Mouse (Mus musculus) CH12.LX (cell line): ENCODE results near the gene Gm281. TPM values are rescaled to one million over a fixed set of nuclear protein-coding genes. Genes with fewer than 3 reads are reported as not detected.

Source experiments
- DNase-seq: peaks from one replicate; pipeline ENCODE4 v3.0.0-alpha.2; 2013; ENCODE audit errors: extremely low read depth
- H3K27ac ChIP-seq: 2 replicates; pipeline ENCODE4 v1.5.1; 2012; ENCODE audit warnings: low read depth, mild to moderate bottlenecking, control low read depth, moderate library complexity; ENCODE audit not compliant: insufficient read depth
- H3K27me3 ChIP-seq: replicated peaks from 2 replicates; pipeline ENCODE3; 2012; ENCODE audit warnings: inconsistent platforms
- H3K36me3 ChIP-seq, 2 experiments: replicated peaks in 1 of 2; 2 replicates each; pipeline versions ENCODE3 to v1.6.1; 2012; ENCODE audit warnings: inconsistent platforms in 1 of 2, low read length in 1 of 2, mild to moderate bottlenecking in 1 of 2, mixed read lengths in 1 of 2, moderate library complexity in 1 of 2; ENCODE audit not compliant: control insufficient read depth in 1 of 2, insufficient read depth in 1 of 2
- H3K4me1 ChIP-seq, 2 experiments: 2 replicates each; pipeline ENCODE4 v1.6.1; 2012; ENCODE audit warnings: inconsistent platforms in 1 of 2, moderate library complexity in 1 of 2; ENCODE audit not compliant: insufficient read depth in 2 of 2, control insufficient read depth in 1 of 2
- H3K4me2 ChIP-seq: 2 replicates; pipeline ENCODE4 v1.6.1; 2012; ENCODE audit warnings: low read depth, mild to moderate bottlenecking, control low read depth; ENCODE audit not compliant: poor library complexity, insufficient read depth, severe bottlenecking
- H3K4me3 ChIP-seq, 3 experiments: fragments of 150-350 bp in 1 of 3; sonication (generic) in 1 of 3; replicated peaks in 1 of 3; 2 replicates each; pipeline versions ENCODE3 to v1.5.1; 2011 to 2012; ENCODE audit warnings: low read depth in 2 of 3, low read length in 2 of 3, mild to moderate bottlenecking in 2 of 3, moderate library complexity in 2 of 3, control low read depth in 1 of 3, improper control_type of control experiment in 1 of 3, inconsistent platforms in 1 of 3, mixed read lengths in 1 of 3; ENCODE audit not compliant: poor library complexity in 1 of 3
- H3K79me2 ChIP-seq: replicated peaks from 2 replicates; pipeline ENCODE4 v1.6.1; 2012; ENCODE audit warnings: mild to moderate bottlenecking, moderate library complexity; ENCODE audit not compliant: control insufficient read depth, poor library complexity, insufficient read depth, severe bottlenecking; ENCODE audit errors: extremely low read depth
- H3K9ac ChIP-seq: 2 replicates; pipeline ENCODE4 v1.6.1; 2012; ENCODE audit warnings: low read depth, mild to moderate bottlenecking, control low read depth, moderate library complexity; ENCODE audit not compliant: insufficient read depth
- H3K9me3 ChIP-seq: replicated peaks from 2 replicates; pipeline ENCODE3; 2012; ENCODE audit warnings: low read length, inconsistent platforms, mixed read lengths
- BHLHE40 ChIP-seq: IDR thresholded peaks from 2 replicates; pipeline ENCODE4 v1.6.1; 2011; ENCODE audit warnings: mild to moderate bottlenecking, low read depth, low read length, improper control_type of control experiment
- CHD1 ChIP-seq: IDR thresholded peaks from 2 replicates; pipeline ENCODE4 v1.6.1; 2012; ENCODE audit warnings: low read depth, low read length, improper control_type of control experiment, inconsistent platforms
- CTCF ChIP-seq, 2 experiments: IDR thresholded peaks in 1 of 2; conservative IDR thresholded peaks in 1 of 2; 2 replicates each; pipeline ENCODE4 v1.5.1; 2011 to 2012; ENCODE audit warnings: low read depth in 2 of 2, low read length in 2 of 2, improper control_type of control experiment in 1 of 2, inconsistent platforms in 1 of 2, mild to moderate bottlenecking in 1 of 2, moderate library complexity in 1 of 2
- ELF1 ChIP-seq: IDR thresholded peaks from 2 replicates; pipeline ENCODE4 v1.6.1; 2014; ENCODE audit warnings: low read depth, mild to moderate bottlenecking, inconsistent platforms, low read length, improper control_type of control experiment
- EP300 ChIP-seq: IDR thresholded peaks from 2 replicates; pipeline ENCODE4 v1.6.1; 2011; ENCODE audit warnings: low read length, improper control_type of control experiment
- ETS1 ChIP-seq: conservative IDR thresholded peaks from 2 replicates; pipeline ENCODE4 v1.6.1; 2012; ENCODE audit warnings: low read depth, mild to moderate bottlenecking, inconsistent platforms, low read length, improper control_type of control experiment, moderate library complexity
- JUND ChIP-seq: conservative IDR thresholded peaks from 2 replicates; pipeline ENCODE4 v1.6.1; 2011; ENCODE audit warnings: low read depth, low read length, improper control_type of control experiment
- KAT2A ChIP-seq: IDR thresholded peaks from 2 replicates; pipeline ENCODE4 v1.6.1; 2012; ENCODE audit warnings: low read length, improper control_type of control experiment, inconsistent platforms; ENCODE audit not compliant: insufficient replicate concordance
- MAX ChIP-seq: IDR thresholded peaks from 2 replicates; pipeline ENCODE4 v1.6.1; 2011; ENCODE audit warnings: low read length, improper control_type of control experiment
- MYC ChIP-seq: IDR thresholded peaks from 2 replicates; pipeline ENCODE4 v1.6.1; 2011; ENCODE audit warnings: low read depth, mild to moderate bottlenecking, improper control_type of control experiment, low read length
- NELFE ChIP-seq: IDR thresholded peaks from 2 replicates; pipeline ENCODE4 v1.6.1; 2011; ENCODE audit warnings: low read depth, low read length, improper control_type of control experiment
- NRF1 ChIP-seq: IDR thresholded peaks from 2 replicates; pipeline ENCODE4 v1.6.1; 2014; ENCODE audit warnings: low read depth, mild to moderate bottlenecking, inconsistent platforms, low read length, improper control_type of control experiment, moderate library complexity
- PAX5 ChIP-seq: IDR thresholded peaks from 2 replicates; pipeline ENCODE4 v1.6.1; 2012; ENCODE audit warnings: low read length, inconsistent platforms, mixed read lengths
- POLR2A ChIP-seq: IDR thresholded peaks from 2 replicates; pipeline ENCODE4 v1.6.1; 2011; ENCODE audit warnings: low read depth, mild to moderate bottlenecking, improper control_type of control experiment, low read length
- POLR2AphosphoS2 ChIP-seq: IDR thresholded peaks from 2 replicates; pipeline ENCODE4 v1.6.1; 2011; ENCODE audit warnings: low read depth, low read length, improper control_type of control experiment
- SMC3 ChIP-seq: IDR thresholded peaks from 2 replicates; pipeline ENCODE4 v1.6.1; 2011; ENCODE audit warnings: low read depth, low read length, improper control_type of control experiment
- TBP ChIP-seq: conservative IDR thresholded peaks from 2 replicates; pipeline ENCODE4 v1.6.1; 2011; ENCODE audit warnings: low read depth, low read length, improper control_type of control experiment
- UBTF ChIP-seq: IDR thresholded peaks from 2 replicates; pipeline ENCODE4 v1.6.1; 2012; ENCODE audit warnings: low read depth, mild to moderate bottlenecking, inconsistent platforms, low read length, improper control_type of control experiment, moderate library complexity
- USF1 ChIP-seq: IDR thresholded peaks from 2 replicates; pipeline ENCODE4 v1.6.1; 2014; ENCODE audit warnings: low read depth, mild to moderate bottlenecking, inconsistent platforms, low read length, improper control_type of control experiment
- ZC3H11A ChIP-seq: IDR thresholded peaks from 2 replicates; pipeline ENCODE4 v1.6.1; 2012; ENCODE audit warnings: low read depth, mild to moderate bottlenecking, inconsistent platforms, low read length, improper control_type of control experiment
- ZKSCAN1 ChIP-seq: IDR thresholded peaks from 2 replicates; pipeline ENCODE4 v1.6.1; 2012; ENCODE audit warnings: low read depth, inconsistent platforms, low read length, improper control_type of control experiment, borderline replicate concordance
- ZMIZ1 ChIP-seq: IDR thresholded peaks from 2 replicates; pipeline ENCODE4 v1.6.1; 2012; ENCODE audit warnings: low read depth, mild to moderate bottlenecking, inconsistent platforms, low read length, improper control_type of control experiment
- ZNF384 ChIP-seq: IDR thresholded peaks from 2 replicates; pipeline ENCODE4 v1.6.1; 2012; ENCODE audit warnings: low read depth, low read length, improper control_type of control experiment, inconsistent platforms
- dilution Hi-C: fragments of 300-500 bp; cut with MboI; formaldehyde crosslinking; loops from 2 replicates; pipeline ENCODE4 v1.14.3; 2020; ENCODE audit warnings: low sequenced_read_pairs; ENCODE audit not compliant: extremely low pct_unique_long_range_greater_than_20kb, extremely low pct_ligation_motif_present
- in situ Hi-C: fragments of 300-500 bp; cut with MboI; formaldehyde crosslinking; loops from 3 replicates; pipeline ENCODE4 v1.14.3; 2019; ENCODE audit warnings: low sequenced_read_pairs, low pct_ligation_motif_present, low pct_unique_long_range_greater_than_20kb, mixed read lengths
- polyA plus RNA-seq: library from polyadenylated mRNA; unstranded; fragments of >175 nt; gene quantifications from 2 replicates; pipeline ENCODE4 v1.2.1, GENCODE M21; 2012; ENCODE audit warnings: low read depth; ENCODE audit not compliant: insufficient read length
- total RNA-seq, 2 experiments: library from RNA; depleted of rRNA; stranded (reverse); fragments of 300-350 nt in 1 of 2; fragments of >200 nt in 1 of 2; gene quantifications; 2 replicates each; pipeline ENCODE4 v1.2.3; 2012 to 2014

The Gm281 gene
- total and polyA plus RNA-seq, 3 experiments = not detected

- dilution Hi-C loops (no loop called here), in situ Hi-C loops (no loop called here)
- no peak for TF ChIP-seq POLR2AphosphoS2
- TF ChIP-seq CHD1 = no peak
- no peak for TF ChIP-seq USF1
- no peak for TF ChIP-seq ETS1
- TF ChIP-seq ZNF384 = no peak
- TF ChIP-seq CTCF (conservative IDR thresholded peaks at IDR 0.05 in 1 of 2, IDR thresholded peaks at IDR 0.05 in 1 of 2; ENCODE audit: low read depth in 2 of 2, low read length in 2 of 2) = no peak
- TF ChIP-seq, all 38 proteins: peak for 0
Measured at GRCm38 (mm10) chr14:13895198-13895597, 19.1 kb downstream of the Gm281 start.

GRCm38 (mm10) chr14:13893748-13894147 is 20.5 kb downstream of the Gm281 start:
- TF ChIP-seq ZNF384 (no peak), MYC (no peak), ELF1 (no peak), SMC3 (no peak), ZC3H11A (no peak), MAX (no peak)
- TF ChIP-seq, all 38 proteins: peak for 0
- H3K4me2 ChIP-seq = no peak overlapping the region
- no peak overlapping the region for H3K27ac ChIP-seq
- H3K4me3 ChIP-seq = no peak overlapping the region
- in situ Hi-C loops (no loop called here), dilution Hi-C loops (no loop called here)
- H3K9me3 ChIP-seq = no peaks in the 10 kb centered on the region
- no peaks in the 10 kb centered on the region for H3K36me3 ChIP-seq
- no peak overlapping the region for H3K9ac ChIP-seq
- no peaks in the 10 kb centered on the region for H3K79me2 ChIP-seq
- H3K27me3 ChIP-seq = no peaks in the 10 kb centered on the region
- DNase-seq = no peak
- no peaks in the 10 kb centered on the region for H3K4me1 ChIP-seq

More at GRCm38 (mm10) chr14:13895198-13895597, 19.1 kb downstream of the Gm281 start:
- H3K4me1 ChIP-seq = no peaks in the 10 kb centered on the region
- no peak overlapping the region for H3K27ac ChIP-seq
- H3K79me2 ChIP-seq = no peaks in the 10 kb centered on the region
- no peak for DNase-seq
- no peak overlapping the region for H3K4me2 ChIP-seq
- no peaks in the 10 kb centered on the region for H3K36me3 ChIP-seq
- H3K27me3 ChIP-seq = no peaks in the 10 kb centered on the region
- H3K9ac ChIP-seq = no peak overlapping the region
- no peak overlapping the region for H3K4me3 ChIP-seq
- no peaks in the 10 kb centered on the region for H3K9me3 ChIP-seq

GRCm38 (mm10) chr14:13861416-13861815 is 52.9 kb downstream of the Gm281 start:
- DNase-seq = no peak
- H3K9ac ChIP-seq = no peak overlapping the region
- H3K4me3 ChIP-seq = no peak overlapping the region
- TF ChIP-seq ZKSCAN1 = no peak
- TF ChIP-seq SMC3 = no peak
- no peak for TF ChIP-seq POLR2AphosphoS2
- no peak for TF ChIP-seq JUND
- no peak for TF ChIP-seq ZMIZ1
- no peak for TF ChIP-seq NRF1
- no peak for TF ChIP-seq BHLHE40
- TF ChIP-seq ELF1 = no peak
- TF ChIP-seq ZC3H11A = no peak
- TF ChIP-seq POLR2A = no peak
- no peak for TF ChIP-seq EP300
- no peak for TF ChIP-seq KAT2A
- TF ChIP-seq MAX = no peak
- TF ChIP-seq CTCF (conservative IDR thresholded peaks at IDR 0.05 in 1 of 2, IDR thresholded peaks at IDR 0.05 in 1 of 2; ENCODE audit: low read depth in 2 of 2, low read length in 2 of 2) = no peak
- no peak for TF ChIP-seq NELFE
- TF ChIP-seq PAX5 = no peak
- no peak for TF ChIP-seq UBTF
- TF ChIP-seq USF1 = no peak
- no peak for TF ChIP-seq ETS1
- TF ChIP-seq TBP = no peak
- TF ChIP-seq, all 38 proteins: peak for 0
- Histone ChIP-seq H3K36me3 (no peaks in the 10 kb centered on the region), H3K79me2 (no peaks in the 10 kb centered on the region), H3K27me3 (no peaks in the 10 kb centered on the region), H3K9me3 (no peaks in the 10 kb centered on the region), H3K27ac (no peak overlapping the region), H3K4me1 (no peaks in the 10 kb centered on the region), H3K4me2 (no peak overlapping the region)
- in situ Hi-C loops = no loop called here
- dilution Hi-C loops = no loop called here
